Mouse (Mus musculus) MN1 (cell line): ENCODE measurements at regions not wholly inside any gene's neighbourhood (a gene's known extent, or its start where the extent isn't known, plus 50 kb on each side); places are given as distances from the start of the nearest gene placed in this dataset.

Experiments
- DNase-seq: peaks from one replicate; pipeline ENCODE4 v3.0.0-alpha.2; 2016; ENCODE audit warnings: low spot score

GRCm38 (mm10) chr17:22795213-22795612 lies 71.7 kb downstream of the Zfp945 start:
- no peak for DNase-seq

GRCm38 (mm10) chr17:22784481-22784880 lies 82.5 kb downstream of the Zfp945 start:
- DNase-seq, result peak; percentile 17

- DNase-seq, result peak; percentile 11
Measured at GRCm38 (mm10) chr17:22745736-22746135, 121.2 kb downstream of the Zfp945 start.

- DNase-seq, result peak; percentile 67
Measured at GRCm38 (mm10) chr17:22739581-22740178, 127.3 kb downstream of the Zfp945 start.

DNA sequence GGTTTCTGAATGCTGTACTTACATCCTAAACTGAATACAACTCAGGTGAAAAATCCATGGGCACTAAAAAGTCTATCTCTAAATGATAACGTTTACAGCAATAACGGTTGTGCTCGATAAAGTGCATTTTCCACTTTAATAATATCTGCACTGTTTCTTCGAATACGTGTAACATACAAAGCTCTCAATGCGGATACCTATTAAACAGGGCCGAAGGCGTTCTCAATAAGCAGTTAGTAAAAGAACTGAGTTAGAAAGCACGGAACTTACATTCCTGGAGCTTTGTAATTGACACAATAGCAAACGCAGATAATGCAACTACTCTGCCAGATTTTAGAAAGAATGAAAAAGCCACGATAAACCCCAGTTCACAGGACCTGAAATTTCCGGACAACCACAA lies 127.8 kb downstream of the Zfp945 start:
- DNase-seq, result no peak

GRCm38 (mm10) chr17:22736360-22736759 lies 130.6 kb downstream of the Zfp945 start:
- DNase-seq, result peak; percentile 29
